In the genomic region with DNA sequence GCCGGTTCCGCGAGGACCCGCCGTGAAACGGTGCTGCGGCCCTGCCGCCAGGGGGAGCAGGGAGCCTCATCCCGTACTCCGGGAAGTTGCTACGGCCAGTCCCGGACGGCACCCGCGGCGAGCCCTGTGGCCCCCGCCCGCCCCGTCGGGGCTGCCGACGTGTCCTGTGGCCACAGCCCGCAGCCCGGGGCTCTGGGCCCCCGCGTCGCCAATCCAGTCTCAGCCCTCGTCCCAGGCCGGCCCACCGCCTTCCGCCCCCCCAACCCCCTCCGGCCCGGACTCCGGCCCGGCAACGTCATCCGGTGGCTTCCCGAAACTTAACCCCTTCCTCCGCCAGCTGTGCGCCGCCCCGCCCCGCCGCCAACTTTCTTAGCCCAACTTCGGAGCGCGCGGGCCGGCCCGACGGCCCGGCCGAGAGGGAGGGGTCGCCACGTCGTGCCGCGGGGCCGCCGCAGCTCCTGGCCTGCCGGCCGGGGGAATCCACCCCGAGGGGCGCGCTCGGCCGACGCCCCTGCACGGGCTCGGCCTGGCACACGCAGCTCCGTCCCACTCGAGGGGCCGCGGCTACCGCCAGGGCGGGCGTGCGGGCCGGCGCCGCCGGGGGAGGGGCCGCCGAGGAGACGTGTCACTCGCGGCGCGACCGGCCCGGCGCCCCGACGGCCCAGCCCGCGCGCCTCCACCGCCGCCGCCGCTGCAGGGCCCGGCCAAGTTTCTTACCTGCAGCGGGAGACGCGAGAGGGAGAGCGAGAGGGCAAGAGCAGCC, we compare ENCODE assay signal across 8 mouse cellular contexts. TPM values are rescaled to one million over a fixed set of nuclear protein-coding genes. Genes with fewer than 3 reads are reported as not detected.
DNase-seq lines count a peak whose midpoint lies in the region; ATAC-seq and TF ChIP-seq lines count a peak whose summit lies in the region.

No protein-coding gene starts in this region.

- DNase-seq in CH12.LX (ENCODE audit: extremely low read depth), result peak; percentile 69
- peak; percentile 55 for DNase-seq in c-Kit-positive CD71-positive TER-119-negative erythroid progenitor cells, embryonic 14.5 days (ENCODE audit: low read depth)
- peak; percentile 91 for DNase-seq in forebrain, embryonic 11.5 days (ENCODE audit: low spot score)
- DNase-seq in kidney, postnatal 14 days, result peak; percentile 89
- DNase-seq in neural tube, embryonic 11.5 days (ENCODE audit: low spot score), result peak; percentile 82

- peak; percentile 44 for TF ChIP-seq RAD21 in CH12.LX (IDR thresholded peaks at IDR 0.05; ENCODE audit: low read depth, low read length)

- peak overlapping the region; percentile 84 for H3K9ac ChIP-seq in CH12.LX (ENCODE audit: insufficient read depth, low read depth)
- H3K9ac ChIP-seq in forebrain, embryonic 11.5 days (ENCODE audit: low read length), result peak overlapping the region; percentile 74
- peak overlapping the region; percentile 96 for H3K9ac ChIP-seq in heart, embryonic 15.5 days
- peak overlapping the region; percentile 84 for H3K9ac ChIP-seq in liver, embryonic 15.5 days
- H3K9ac ChIP-seq in neural tube, embryonic 11.5 days (ENCODE audit: low read length), result peak overlapping the region; percentile 84
- H3K9ac ChIP-seq in stomach, embryonic 16.5 days (ENCODE audit: low read length), result peak overlapping the region; percentile 93

- H3K27me3 ChIP-seq in CH12.LX (replicated peaks), result peaks cover 7% of the 10 kb centered on the region
- H3K27me3 ChIP-seq in forebrain, embryonic 11.5 days (ENCODE audit: control insufficient read depth, insufficient read depth, low read length), result no peaks in the 10 kb centered on the region
- no peaks in the 10 kb centered on the region for H3K27me3 ChIP-seq in heart, embryonic 15.5 days
- no peaks in the 10 kb centered on the region for H3K27me3 ChIP-seq in liver, embryonic 15.5 days
- no peaks in the 10 kb centered on the region for H3K27me3 ChIP-seq in neural tube, embryonic 11.5 days (ENCODE audit: control insufficient read depth, insufficient read depth, low read length)
- H3K27me3 ChIP-seq in stomach, embryonic 16.5 days (ENCODE audit: control insufficient read depth, insufficient read depth, low read length), result no peaks in the 10 kb centered on the region

- peak; percentile 35 for ATAC-seq in forebrain, embryonic 11.5 days (replicated peaks; ENCODE audit: low FRiP score)
- ATAC-seq in heart, embryonic 15.5 days (replicated peaks; ENCODE audit: insufficient number of reproducible peaks, insufficient read depth, low FRiP score, low read depth), result peak; percentile 16
- peak; percentile 20 for ATAC-seq in liver, embryonic 15.5 days (ENCODE audit: insufficient read depth)
- peak; percentile 45 for ATAC-seq in neural tube, embryonic 11.5 days (ENCODE audit: insufficient read depth, low FRiP score, low TSS enrichment)
- ATAC-seq in stomach, embryonic 16.5 days (ENCODE audit: insufficient read depth, low FRiP score), result peak; percentile 8

- peaks cover 5 to 39% of the 10 kb centered on the region in 2 experiments; a peak in 2 of 4 replicates for H3K4me1 ChIP-seq in CH12.LX (ENCODE audit: control insufficient read depth in 1 of 2, insufficient read depth in 2 of 2)
- H3K4me1 ChIP-seq in forebrain, embryonic 11.5 days (replicated peaks; ENCODE audit: control insufficient read depth, insufficient read depth, low read length), result 0 out of 2 replicates have a peak, but pooled peaks cover 2% of the 10 kb centered on the region
- peaks cover 44% of the 10 kb centered on the region for H3K4me1 ChIP-seq in heart, embryonic 15.5 days (replicated peaks)
- peaks cover 70% of the 10 kb centered on the region for H3K4me1 ChIP-seq in liver, embryonic 15.5 days (replicated peaks)
- no peaks in the 10 kb centered on the region for H3K4me1 ChIP-seq in neural tube, embryonic 11.5 days (ENCODE audit: control insufficient read depth, insufficient read depth, low read length)
- H3K4me1 ChIP-seq in stomach, embryonic 16.5 days (ENCODE audit: control insufficient read depth, insufficient read depth, low read length), result peaks cover 40% of the 10 kb centered on the region

- in situ Hi-C loops in CH12.LX (cut with MboI; ENCODE audit: low pct_ligation_motif_present, low pct_unique_long_range_greater_than_20kb, low sequenced_read_pairs), result loop anchor here (10.0 kb wide), 1 partner anchor 104 kb away; no protein-coding TSS in a partner anchor

- H3K79me2 ChIP-seq in CH12.LX (replicated peaks; ENCODE audit: control insufficient read depth, extremely low read depth, insufficient read depth, poor library complexity, severe bottlenecking), result peaks cover 24% of the 10 kb centered on the region

- no peak for TF ChIP-seq POLR2A in CH12.LX (IDR thresholded peaks at IDR 0.05; ENCODE audit: low read depth, low read length)

- dilution Hi-C loops in CH12.LX (cut with MboI; ENCODE audit: extremely low pct_ligation_motif_present, extremely low pct_unique_long_range_greater_than_20kb, low sequenced_read_pairs), result no loop called here

- peak overlapping the region; percentile 64 to 91 (median 85) for H3K4me3 ChIP-seq in CH12.LX (replicated peaks in 1 of 3; ENCODE audit: low read depth in 2 of 3, low read length in 2 of 3, poor library complexity in 1 of 3)
- peak overlapping the region; percentile 86 for H3K4me3 ChIP-seq in forebrain, embryonic 11.5 days (ENCODE audit: low read depth, low read length)
- H3K4me3 ChIP-seq in heart, embryonic 15.5 days, result peak overlapping the region; percentile 98
- peak overlapping the region; percentile 94 for H3K4me3 ChIP-seq in liver, embryonic 15.5 days (replicated peaks)
- peak overlapping the region; percentile 92 for H3K4me3 ChIP-seq in neural tube, embryonic 11.5 days (ENCODE audit: low read depth, low read length)
- peak overlapping the region; percentile 93 for H3K4me3 ChIP-seq in stomach, embryonic 16.5 days (replicated peaks; ENCODE audit: low read length)

- peak overlapping the region; percentile 52; the same call in 1 of the 2 replicates for H3K4me2 ChIP-seq in CH12.LX (ENCODE audit: insufficient read depth, low read depth, poor library complexity, severe bottlenecking)
- H3K4me2 ChIP-seq in forebrain, embryonic 11.5 days (ENCODE audit: low read depth, low read length, severe bottlenecking), result peak overlapping the region; percentile 60
- H3K4me2 ChIP-seq in heart, embryonic 15.5 days, result peak overlapping the region; percentile 79
- peak overlapping the region; percentile 98 for H3K4me2 ChIP-seq in liver, embryonic 15.5 days
- peak overlapping the region; percentile 57 for H3K4me2 ChIP-seq in neural tube, embryonic 11.5 days (ENCODE audit: low read depth)
- H3K4me2 ChIP-seq in stomach, embryonic 16.5 days (ENCODE audit: low read depth, low read length), result peak overlapping the region; percentile 71

- peaks cover 0 to 28% of the 10 kb centered on the region in 2 experiments for H3K36me3 ChIP-seq in CH12.LX (replicated peaks in 1 of 2; ENCODE audit: control insufficient read depth in 1 of 2, insufficient read depth in 1 of 2, low read length in 1 of 2)
- no peaks in the 10 kb centered on the region for H3K36me3 ChIP-seq in forebrain, embryonic 11.5 days (ENCODE audit: control insufficient read depth, insufficient read depth, low read length)
- H3K36me3 ChIP-seq in heart, embryonic 15.5 days, result no peaks in the 10 kb centered on the region
- no peaks in the 10 kb centered on the region; the same call in 1 of the 2 replicates for H3K36me3 ChIP-seq in liver, embryonic 15.5 days (replicated peaks)
- H3K36me3 ChIP-seq in neural tube, embryonic 11.5 days (ENCODE audit: control insufficient read depth, insufficient read depth, low read length), result no peaks in the 10 kb centered on the region
- H3K36me3 ChIP-seq in stomach, embryonic 16.5 days (ENCODE audit: control insufficient read depth, insufficient read depth, low read length), result no peaks in the 10 kb centered on the region

- under 1% methylated on average over 76 of the region's 107 CpGs for WGBS in forebrain, embryonic 11.5 days
- under 1% methylated on average over 97 of the region's 107 CpGs for WGBS in heart, embryonic 15.5 days
- under 1% methylated on average over 102 of the region's 107 CpGs for WGBS in liver, embryonic 15.5 days (ENCODE audit: insufficient replicate concordance)
- WGBS in neural tube, embryonic 11.5 days, result 0% methylated on average over 32 of the region's 107 CpGs
- under 1% methylated on average over 76 of the region's 107 CpGs for WGBS in stomach, embryonic 16.5 days

- no peak for TF ChIP-seq EP300 in CH12.LX (IDR thresholded peaks at IDR 0.05; ENCODE audit: low read length)

- no peaks in the 10 kb centered on the region for H3K9me3 ChIP-seq in CH12.LX (replicated peaks; ENCODE audit: low read length)
- no peaks in the 10 kb centered on the region for H3K9me3 ChIP-seq in forebrain, embryonic 11.5 days (ENCODE audit: control insufficient read depth, low read length)
- no peaks in the 10 kb centered on the region for H3K9me3 ChIP-seq in heart, embryonic 15.5 days (replicated peaks)
- H3K9me3 ChIP-seq in liver, embryonic 15.5 days (replicated peaks), result no peaks in the 10 kb centered on the region
- no peaks in the 10 kb centered on the region for H3K9me3 ChIP-seq in neural tube, embryonic 11.5 days (ENCODE audit: control insufficient read depth, low read length)
- no peaks in the 10 kb centered on the region for H3K9me3 ChIP-seq in stomach, embryonic 16.5 days (replicated peaks; ENCODE audit: control insufficient read depth, low read length)

- peak in 1 of 2 experiments; percentile 72; a peak in 2 of 4 replicates for TF ChIP-seq CTCF in CH12.LX (conservative IDR thresholded peaks at IDR 0.05 in 1 of 2, IDR thresholded peaks at IDR 0.05 in 1 of 2; ENCODE audit: low read depth in 2 of 2, low read length in 2 of 2)

- H3K27ac ChIP-seq in CH12.LX (ENCODE audit: insufficient read depth, low read depth), result peak overlapping the region; percentile 86
- H3K27ac ChIP-seq in forebrain, embryonic 11.5 days (ENCODE audit: low read depth, low read length), result peak overlapping the region; percentile 57; the same call in 1 of the 2 replicates
- H3K27ac ChIP-seq in heart, embryonic 15.5 days, result peak overlapping the region; percentile 98
- peak overlapping the region; percentile 93 for H3K27ac ChIP-seq in liver, embryonic 15.5 days (replicated peaks)
- H3K27ac ChIP-seq in neural tube, embryonic 11.5 days (ENCODE audit: low read depth, low read length), result peak overlapping the region; percentile 87
- peak overlapping the region; percentile 95 for H3K27ac ChIP-seq in stomach, embryonic 16.5 days (ENCODE audit: low read length)

RNA-seq across cellular contexts. Expression of gene Rrbp1, which starts 0.6 kb away (rescaled TPM):
- total RNA-seq in CH12.LX (2012; rRNA removed) (49.3 and 58.2 TPM in 2 replicates), CH12.LX (2014; rRNA removed) (41.4 and 42.4 TPM in 2 replicates)
- polyA plus RNA-seq in CH12.LX (2012; ENCODE audit: insufficient read length, low read depth), result 127 and 153 TPM in 2 replicates
- 30.0 and 35.6 TPM in 2 replicates for polyA plus RNA-seq in forebrain, embryonic 11.5 days (2014; fragmentation: Nextera tagmentation; extraction: Ambion mirVana)
- polyA plus RNA-seq in heart, embryonic 15.5 days (2015; fragmentation: Nextera tagmentation; extraction: Ambion mirVana), result 59.2 and 70.7 TPM in 2 replicates
- polyA plus RNA-seq in liver, embryonic 15.5 days (2015; fragmentation: Nextera tagmentation; extraction: Ambion mirVana), result 58.9 and 76.1 TPM in 2 replicates
- polyA plus RNA-seq in neural tube, embryonic 11.5 days (2014; fragmentation: Nextera tagmentation; extraction: Ambion mirVana), result 38.8 and 44.1 TPM in 2 replicates
- 94.1 and 115 TPM in 2 replicates for polyA plus RNA-seq in stomach, embryonic 16.5 days (2015; fragmentation: Nextera tagmentation; extraction: Ambion mirVana)

RNA-seq across cellular contexts. Expression of gene Banf2, which starts 22.4 kb away (rescaled TPM):
- total RNA-seq in CH12.LX (2012; rRNA removed), result not detected in 2 replicates
- not detected in 2 replicates for total RNA-seq in CH12.LX (2014; rRNA removed)
- polyA plus RNA-seq in CH12.LX (2012; ENCODE audit: insufficient read length, low read depth), result not detected in 2 replicates
- polyA plus RNA-seq in forebrain, embryonic 11.5 days (2014; fragmentation: Nextera tagmentation; extraction: Ambion mirVana), result not detected in 2 replicates
- polyA plus RNA-seq in heart, embryonic 15.5 days (2015; fragmentation: Nextera tagmentation; extraction: Ambion mirVana), result not detected in 2 replicates
- polyA plus RNA-seq in liver, embryonic 15.5 days (2015; fragmentation: Nextera tagmentation; extraction: Ambion mirVana), result not detected in 2 replicates
- not detected in 2 replicates for polyA plus RNA-seq in neural tube, embryonic 11.5 days (2014; fragmentation: Nextera tagmentation; extraction: Ambion mirVana)
- not detected in 2 replicates for polyA plus RNA-seq in stomach, embryonic 16.5 days (2015; fragmentation: Nextera tagmentation; extraction: Ambion mirVana)

Comparison
In these comparisons a context has a peak if more than half of its experiments do, and no peak if none do; other contexts are left out.
1. Peak in every context shown above with its lines: DNase-seq, ATAC-seq, H3K4me3 ChIP-seq and H3K27ac ChIP-seq.